Mouse (Mus musculus): ENCODE data around the gene Gm28308. TPM values are rescaled to one million over a fixed set of nuclear protein-coding genes. Genes with fewer than 3 reads are reported as not detected.

Gene Gm28308
- polyA plus RNA-seq, 1 experiment from 2014 or later: not detected

- Histone ChIP-seq H3K4me3 (peak overlapping the region; percentile 41), H3K27me3 (ENCODE audit: insufficient read depth, poor library complexity, severe bottlenecking) (peaks cover 99% of the 10 kb centered on the region), H3K36me3 (no peaks in the 10 kb centered on the region), H3K27ac (peak overlapping the region; percentile 53; the same call in 1 of the 2 replicates), H3K9me3 (no peaks in the 10 kb centered on the region), H3K4me1 (peaks cover 16% of the 10 kb centered on the region)
- WGBS: 2% methylated on average over 65 of the region's 68 CpGs
- DNase-seq (ENCODE audit: low spot score): peak; percentile 74
These were observed 21.4 kb upstream of the Gm28308 start for GRCm38 (mm10) chr6:52234428-52235140.

GRCm38 (mm10) chr6:52233546-52234427, 20.6 kb upstream of the Gm28308 start:
- Histone ChIP-seq H3K4me1 (peaks cover 20% of the 10 kb centered on the region), H3K27ac (peak overlapping the region; percentile 53; the same call in 1 of the 2 replicates)
- under 1% methylated on average over 70 of the region's 70 CpGs for WGBS

GRCm38 (mm10) chr6:52232984-52233545, 19.9 kb upstream of the Gm28308 start:
- no peaks in the 10 kb centered on the region for H3K36me3 ChIP-seq
- 2% methylated on average over 23 of the region's 23 CpGs for WGBS
- H3K4me1 ChIP-seq: peaks cover 20% of the 10 kb centered on the region
- peaks cover 99% of the 10 kb centered on the region for H3K27me3 ChIP-seq (ENCODE audit: insufficient read depth, poor library complexity, severe bottlenecking)
- H3K27ac ChIP-seq: no peak overlapping the region
- DNase-seq (ENCODE audit: low spot score): peak; percentile 72
- peak overlapping the region; percentile 22; the same call in 1 of the 2 replicates for H3K4me3 ChIP-seq
- H3K9me3 ChIP-seq: no peaks in the 10 kb centered on the region

More at GRCm38 (mm10) chr6:52233546-52234427, 20.6 kb upstream of the Gm28308 start:
- DNase-seq (ENCODE audit: low spot score): peak; percentile 76
- H3K27me3 ChIP-seq (ENCODE audit: insufficient read depth, poor library complexity, severe bottlenecking): peaks cover 99% of the 10 kb centered on the region
- no peaks in the 10 kb centered on the region for H3K9me3 ChIP-seq
- peak overlapping the region; percentile 41 for H3K4me3 ChIP-seq
- no peaks in the 10 kb centered on the region for H3K36me3 ChIP-seq

GRCm38 (mm10) chr6:52232568-52232965, 19.4 kb upstream of the Gm28308 start:
- DNase-seq (ENCODE audit: low spot score): no peak
- Histone ChIP-seq H3K4me3 (0 out of 2 replicates have a peak overlapping the region, but pooled peaks have one; percentile 16), H3K27ac (no peak overlapping the region), H3K36me3 (no peaks in the 10 kb centered on the region), H3K9me3 (no peaks in the 10 kb centered on the region), H3K27me3 (ENCODE audit: insufficient read depth, poor library complexity, severe bottlenecking) (peaks cover 99% of the 10 kb centered on the region), H3K4me1 (peaks cover 20% of the 10 kb centered on the region)
- under 1% methylated on average over 18 of the region's 18 CpGs for WGBS

GRCm38 (mm10) chr6:52231885-52232567, 18.9 kb upstream of the Gm28308 start:
- Histone ChIP-seq H3K4me1 (peaks cover 20% of the 10 kb centered on the region), H3K4me3 (0 out of 2 replicates have a peak overlapping the region, but pooled peaks have one; percentile 0), H3K27ac (no peak overlapping the region), H3K36me3 (no peaks in the 10 kb centered on the region), H3K27me3 (ENCODE audit: insufficient read depth, poor library complexity, severe bottlenecking) (peaks cover 99% of the 10 kb centered on the region), H3K9me3 (no peaks in the 10 kb centered on the region)
- 1% methylated on average over 18 of the region's 18 CpGs for WGBS
- no peak for DNase-seq (ENCODE audit: low spot score)

GRCm38 (mm10) chr6:52230516-52231165, 17.5 kb upstream of the Gm28308 start, which contains the start of gene Hoxa9:
Gene Hoxa9 (minus strand): TSS chr6:52231089.
- H3K27me3 ChIP-seq (ENCODE audit: insufficient read depth, poor library complexity, severe bottlenecking): peaks cover 99% of the 10 kb centered on the region
- peak within 1 kb of the TSS; percentile 34 for H3K4me3 ChIP-seq
- 2% methylated on average over 34 of the region's 36 CpGs for WGBS

GRCm38 (mm10) chr6:52229558-52230416, 16.6 kb upstream of the Gm28308 start:
- Histone ChIP-seq H3K4me1 (peaks cover 26% of the 10 kb centered on the region), H3K9me3 (no peaks in the 10 kb centered on the region), H3K27ac (no peak overlapping the region), H3K4me3 (peak overlapping the region; percentile 34; the same call in 1 of the 2 replicates), H3K36me3 (no peaks in the 10 kb centered on the region), H3K27me3 (ENCODE audit: insufficient read depth, poor library complexity, severe bottlenecking) (peaks cover 99% of the 10 kb centered on the region)
- 1% methylated on average over 44 of the region's 44 CpGs for WGBS
- no peak for DNase-seq (ENCODE audit: low spot score)

More at GRCm38 (mm10) chr6:52230516-52231165, 17.5 kb upstream of the Gm28308 start, which contains the start of gene Hoxa9:
- H3K4me1 ChIP-seq: peaks cover 25% of the 10 kb centered on the region
- DNase-seq (ENCODE audit: low spot score): no peak
- no peaks in the 10 kb centered on the region for H3K9me3 ChIP-seq
- H3K27ac ChIP-seq: no peak within 1 kb of the TSS
- no peaks in the 10 kb centered on the region for H3K36me3 ChIP-seq

GRCm38 (mm10) chr6:52228475-52229465, 15.6 kb upstream of the Gm28308 start:
- peaks cover 99% of the 10 kb centered on the region for H3K27me3 ChIP-seq (ENCODE audit: insufficient read depth, poor library complexity, severe bottlenecking)
- H3K4me3 ChIP-seq: 0 out of 2 replicates have a peak overlapping the region, but pooled peaks have one; percentile 15
- 1% methylated on average over 38 of the region's 38 CpGs for WGBS
- peaks cover 18% of the 10 kb centered on the region for H3K4me1 ChIP-seq
- H3K27ac ChIP-seq: no peak overlapping the region
- no peaks in the 10 kb centered on the region for H3K36me3 ChIP-seq
- no peak for DNase-seq (ENCODE audit: low spot score)
- H3K9me3 ChIP-seq: no peaks in the 10 kb centered on the region

- no peaks in the 10 kb centered on the region for H3K36me3 ChIP-seq
- no peak overlapping the region for H3K27ac ChIP-seq
- H3K27me3 ChIP-seq (ENCODE audit: insufficient read depth, poor library complexity, severe bottlenecking): peaks cover 99% of the 10 kb centered on the region
- DNase-seq (ENCODE audit: low spot score): no peak
- 4% methylated on average over 11 of the region's 11 CpGs for WGBS
- H3K4me1 ChIP-seq: peaks cover 14% of the 10 kb centered on the region
- H3K9me3 ChIP-seq: no peaks in the 10 kb centered on the region
- H3K4me3 ChIP-seq: no peak overlapping the region
These were observed 14.5 kb upstream of the Gm28308 start for GRCm38 (mm10) chr6:52227470-52228222.

All from heart, embryonic 10.5 days (tissue).